Mouse (Mus musculus) megakaryocyte, embryonic 14.5 days (primary cell): Measurements from ENCODE around the gene Plxdc2.

ENCODE experiments used
- FLI1 ChIP-seq: IDR thresholded peaks from 2 replicates; pipeline ENCODE4 v1.6.1; 2012; ENCODE audit warnings: low read length, inconsistent platforms, mixed read lengths
- GATA1 ChIP-seq: IDR thresholded peaks from 3 replicates; pipeline ENCODE4 v1.6.1; 2012; ENCODE audit warnings: mixed read lengths, low read length, inconsistent platforms, borderline replicate concordance

GRCm38 (mm10) chr2:16491242-16491641, 135.1 kb downstream of the Plxdc2 start:
- no peak for TF ChIP-seq GATA1
- no peak for TF ChIP-seq FLI1
